26 mouse cellular contexts compared by ENCODE assay signal in the genomic region with DNA sequence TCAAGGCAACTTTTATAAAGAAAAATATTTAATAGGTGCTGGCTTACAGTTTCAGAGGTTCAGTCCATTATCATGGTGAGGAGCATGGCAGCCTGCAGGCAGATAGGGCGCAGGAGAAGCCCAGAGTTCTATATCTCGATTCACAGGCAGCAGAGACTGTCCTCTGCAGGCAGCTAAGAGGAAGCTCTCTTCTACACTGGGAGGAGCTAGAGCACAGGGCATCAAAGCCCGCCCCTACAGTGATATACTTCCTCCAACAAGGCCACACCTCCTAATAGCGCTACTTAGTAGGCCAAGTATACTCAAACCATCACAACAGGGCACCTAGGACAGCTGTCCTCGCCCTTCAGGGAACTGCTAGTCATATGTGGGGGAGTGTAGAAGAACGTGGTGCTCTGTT.
A peak's percentile ranks its signal among the peaks of the same experiment; 100 is the strongest.
DNase-seq lines count a peak whose midpoint lies in the region; ATAC-seq and TF ChIP-seq lines count a peak whose summit lies in the region.
"Had no signal": no experiment of that assay in that cellular context is flagged by ENCODE, and none has a peak within 500 bp of the region (broad histone marks: within the 10 kb centered on the region; RNA-seq: fewer than 3 reads in every experiment).

No protein-coding gene starts in this region.

- intact Hi-C loops in heart, postnatal 10 days (cut with DNase I) = no loop called here

- H3K36me3 ChIP-seq in MEL (ENCODE audit: control insufficient read depth in 1 of 2, insufficient read depth in 2 of 2, low read length in 2 of 2) = no peaks in the 10 kb centered on the region
- H3K36me3 ChIP-seq in limb, embryonic 11.5 days (ENCODE audit: control insufficient read depth, insufficient read depth, low read length) = no peaks in the 10 kb centered on the region
- no peaks in the 10 kb centered on the region for H3K36me3 ChIP-seq in stomach, postnatal 0 days (ENCODE audit: control insufficient read depth, insufficient read depth, low read length)
- H3K36me3 ChIP-seq: embryonic facial prominence, embryonic 10.5 days; embryonic facial prominence, embryonic 13.5 days; forebrain, embryonic 12.5 days; forebrain, embryonic 15.5 days; G1E; heart, embryonic 10.5 days; heart, embryonic 13.5 days; hindbrain, embryonic 12.5 days; hindbrain, embryonic 15.5 days had no signal

- no peak overlapping the region for H3K4me3 ChIP-seq in MEL (ENCODE audit: control insufficient read depth in 1 of 2, insufficient read depth in 1 of 2, low read depth in 2 of 2, low read length in 2 of 2)
- no peak overlapping the region for H3K4me3 ChIP-seq in limb, embryonic 11.5 days (ENCODE audit: low read depth, low read length)
- H3K4me3 ChIP-seq in stomach, postnatal 0 days (ENCODE audit: low read depth, low read length) = no peak overlapping the region
- H3K4me3 ChIP-seq: embryonic facial prominence, embryonic 10.5 days; embryonic facial prominence, embryonic 13.5 days; erythroblast, embryonic 14.5 days; forebrain, embryonic 12.5 days; forebrain, embryonic 15.5 days; heart, adult 2 months; heart, embryonic 10.5 days; heart, embryonic 13.5 days; hindbrain, embryonic 12.5 days; hindbrain, embryonic 15.5 days had no signal

- DNase-seq in 3134 (ENCODE audit: extremely low read depth, insufficient read length, low spot score) = peak; percentile 16
- DNase-seq in MEL (ENCODE audit: low read depth, low spot score) = peak; percentile 14
- DNase-seq in limb, embryonic 11.5 days (ENCODE audit: low spot score) = peak; percentile 26
- no peak for DNase-seq in lung, postnatal 10 days
- no peak for DNase-seq in lung, postnatal 4 days
- no peak for DNase-seq in stomach, postnatal 0 days (ENCODE audit: low spot score)
- no peak for DNase-seq in heart, postnatal 10 days
- DNase-seq: adrenal gland, postnatal 14 days; cerebellum, adult 11-12 months; cerebellum, adult 8-10 months; cerebellum, postnatal 10 days; cerebellum, postnatal 36 days; gastrocnemius, postnatal 25 days; heart, adult 2 months had no signal

- no peak for TF ChIP-seq EP300 in MEL (IDR thresholded peaks at IDR 0.05; ENCODE audit: low read depth in 1 of 2, low read length in 2 of 2)
- no peak for TF ChIP-seq EP300 in stomach, postnatal 0 days (optimal IDR thresholded peaks at IDR 0.05)

- TF ChIP-seq RAD21 in MEL (IDR thresholded peaks at IDR 0.05; ENCODE audit: low read depth, low read length) = no peak

- H3K4me2 ChIP-seq in limb, embryonic 11.5 days (ENCODE audit: low read depth, severe bottlenecking) = no peak overlapping the region
- no peak overlapping the region for H3K4me2 ChIP-seq in stomach, postnatal 0 days (replicated peaks; ENCODE audit: low read depth)
- H3K4me2 ChIP-seq: embryonic facial prominence, embryonic 13.5 days; forebrain, embryonic 12.5 days; forebrain, embryonic 15.5 days; heart, embryonic 13.5 days; hindbrain, embryonic 12.5 days; hindbrain, embryonic 15.5 days had no signal

- no peak overlapping the region for H3K9ac ChIP-seq in MEL (ENCODE audit: control insufficient read depth, low read depth, low read length, poor library complexity, severe bottlenecking)
- no peak overlapping the region for H3K9ac ChIP-seq in limb, embryonic 11.5 days (ENCODE audit: low read length)
- no peak overlapping the region for H3K9ac ChIP-seq in stomach, postnatal 0 days (ENCODE audit: low read length)
- H3K9ac ChIP-seq: embryonic facial prominence, embryonic 13.5 days; forebrain, embryonic 12.5 days; forebrain, embryonic 15.5 days; heart, embryonic 13.5 days; hindbrain, embryonic 12.5 days; hindbrain, embryonic 15.5 days had no signal

- TF ChIP-seq POLR2A in MEL (IDR thresholded peaks at IDR 0.05; ENCODE audit: control insufficient read depth in 1 of 2, insufficient read depth in 1 of 2, low read depth in 1 of 2, low read length in 2 of 2, poor library complexity in 1 of 2) = no peak

- 49% methylated on average over 6 of the region's 6 CpGs for WGBS in limb, embryonic 11.5 days
- 62% methylated on average over 6 of the region's 6 CpGs for WGBS in stomach, postnatal 0 days

- no peaks in the 10 kb centered on the region for H3K27me3 ChIP-seq in MEL (ENCODE audit: control insufficient read depth in 1 of 2, insufficient read depth in 2 of 2, low read length in 2 of 2)
- H3K27me3 ChIP-seq in limb, embryonic 11.5 days (ENCODE audit: control insufficient read depth, insufficient read depth, low read length) = no peaks in the 10 kb centered on the region
- H3K27me3 ChIP-seq in stomach, postnatal 0 days (ENCODE audit: control insufficient read depth, insufficient read depth, low read length) = no peaks in the 10 kb centered on the region
- H3K27me3 ChIP-seq: embryonic facial prominence, embryonic 13.5 days; forebrain, embryonic 12.5 days; forebrain, embryonic 15.5 days; hindbrain, embryonic 12.5 days; hindbrain, embryonic 15.5 days had no signal

- no peaks in the 10 kb centered on the region for H3K9me3 ChIP-seq in MEL (replicated peaks; ENCODE audit: insufficient read depth, low read length)
- peaks cover 2% of the 10 kb centered on the region; the same call in 1 of the 2 replicates for H3K9me3 ChIP-seq in limb, embryonic 11.5 days (ENCODE audit: control insufficient read depth, low read length)
- no peaks in the 10 kb centered on the region for H3K9me3 ChIP-seq in stomach, postnatal 0 days (ENCODE audit: control insufficient read depth, low read length)
- H3K9me3 ChIP-seq: embryonic facial prominence, embryonic 13.5 days; forebrain, embryonic 15.5 days; hindbrain, embryonic 15.5 days had no signal

- no peaks in the 10 kb centered on the region for H3K79me2 ChIP-seq in MEL (ENCODE audit: control insufficient read depth, insufficient read depth, low read length, poor library complexity)

- 0 out of 2 replicates have a peak, but pooled peaks have one; percentile 11 for ATAC-seq in common myeloid progenitor, adult 5-6 weeks (replicated peaks; ENCODE audit: low read depth, poor library complexity, severe bottlenecking)
- no peak for ATAC-seq in limb, embryonic 11.5 days (ENCODE audit: insufficient number of reproducible peaks, low FRiP score, low TSS enrichment, low read depth)
- no peak for ATAC-seq in stomach, postnatal 0 days (ENCODE audit: low FRiP score, low TSS enrichment)
- ATAC-seq: forebrain, embryonic 15.5 days; intestine, postnatal 0 days had no signal

- TF ChIP-seq CTCF in MEL (IDR thresholded peaks at IDR 0.05 in 2 of 3, conservative IDR thresholded peaks at IDR 0.05 in 1 of 3; ENCODE audit: control insufficient read depth in 1 of 3, insufficient read depth in 1 of 3, low read depth in 2 of 3, low read length in 3 of 3, poor library complexity in 1 of 3, severe bottlenecking in 1 of 3) = no peak
- no peak for TF ChIP-seq CTCF in stomach, postnatal 0 days (IDR thresholded peaks at IDR 0.05; ENCODE audit: low read depth)

- no peaks in the 10 kb centered on the region for H3K4me1 ChIP-seq in MEL (ENCODE audit: control insufficient read depth in 1 of 2, insufficient read depth in 2 of 2, low read length in 2 of 2)
- peaks cover 2% of the 10 kb centered on the region; the same call in 1 of the 2 replicates for H3K4me1 ChIP-seq in limb, embryonic 11.5 days (ENCODE audit: control insufficient read depth, insufficient read depth, low read length)
- H3K4me1 ChIP-seq in stomach, postnatal 0 days (replicated peaks; ENCODE audit: control insufficient read depth, insufficient read depth) = no peaks in the 10 kb centered on the region
- H3K4me1 ChIP-seq: embryonic facial prominence, embryonic 10.5 days; embryonic facial prominence, embryonic 13.5 days; forebrain, embryonic 12.5 days; forebrain, embryonic 15.5 days; heart, embryonic 10.5 days; hindbrain, embryonic 12.5 days; hindbrain, embryonic 15.5 days had no signal

- H3K27ac ChIP-seq in MEL (ENCODE audit: control insufficient read depth, low read depth, low read length) = no peak overlapping the region
- H3K27ac ChIP-seq in limb, embryonic 11.5 days (replicated peaks; ENCODE audit: low read depth, low read length) = no peak overlapping the region
- H3K27ac ChIP-seq in stomach, postnatal 0 days (replicated peaks) = no peak overlapping the region
- H3K27ac ChIP-seq: embryonic facial prominence, embryonic 10.5 days; embryonic facial prominence, embryonic 13.5 days; forebrain, embryonic 12.5 days; forebrain, embryonic 15.5 days; heart, adult 2 months; heart, embryonic 10.5 days; heart, embryonic 13.5 days; hindbrain, embryonic 12.5 days; hindbrain, embryonic 15.5 days had no signal

TF ChIP-seq in MEL, 35 proteins besides CTCF, POLR2A, EP300 and RAD21:
- TF ChIP-seq MYC (IDR thresholded peaks at IDR 0.05; ENCODE audit: low read depth, low read length) (no peak), HCFC1 (IDR thresholded peaks at IDR 0.05; ENCODE audit: low read depth, low read length) (no peak), MEF2A (IDR thresholded peaks at IDR 0.05; ENCODE audit: extremely low read depth, insufficient replicate concordance, low read depth, low read length, poor library complexity, severe bottlenecking) (no peak), USF2 (IDR thresholded peaks at IDR 0.05; ENCODE audit: borderline replicate concordance in 1 of 2, insufficient read depth in 1 of 2, low read depth in 1 of 2, low read length in 2 of 2) (no peak), ZKSCAN1 (IDR thresholded peaks at IDR 0.05; ENCODE audit: low read depth, low read length) (no peak), ZNF384 (IDR thresholded peaks at IDR 0.05; ENCODE audit: low read depth, low read length) (no peak), NELFE (IDR thresholded peaks at IDR 0.05; ENCODE audit: low read depth, low read length) (no peak), E2F4 (IDR thresholded peaks at IDR 0.05; ENCODE audit: borderline replicate concordance, low read depth, low read length) (no peak), MAZ (IDR thresholded peaks at IDR 0.05; ENCODE audit: low read depth, low read length) (no peak), NRF1 (IDR thresholded peaks at IDR 0.05; ENCODE audit: insufficient read depth, low read depth, low read length, poor library complexity, severe bottlenecking) (no peak), TCF12 (IDR thresholded peaks at IDR 0.05; ENCODE audit: low read depth, low read length) (no peak)

Comparison
In these comparisons a context has a peak if more than half of its experiments do, and no peak if none do; other contexts are left out.
1. DNase-seq: peak in 3134 (single experiment), MEL (single experiment) and limb, embryonic 11.5 days (single experiment); none in lung, postnatal 10 days (single experiment), lung, postnatal 4 days (0 of 2), stomach, postnatal 0 days (single experiment) and heart, postnatal 10 days (0 of 2).